Mouse (Mus musculus) embryonic facial prominence, embryonic 15.5 days (tissue): ENCODE measurements around the gene Cd151. TPM values are rescaled to one million over a fixed set of nuclear protein-coding genes. Genes with fewer than 3 reads are reported as not detected.

Experiments
- ATAC-seq: fragments of 200-750 bp; cut with Nextera tagmentation; 2 replicates; pipeline ENCODE4 v1.8.0; 2017; ENCODE audit warnings: low read depth, moderate TSS enrichment; ENCODE audit not compliant: insufficient number of reproducible peaks, low FRiP score, low TSS enrichment
- H3K27ac ChIP-seq: fragments of 300-500 bp; sonication (generic); replicated peaks from 2 replicates; pipeline ENCODE4 v1.5.1; 2015; ENCODE audit warnings: mild to moderate bottlenecking, inconsistent platforms
- H3K27me3 ChIP-seq: fragments of 300-500 bp; sonication (generic); 2 replicates; pipeline ENCODE4 v1.6.1; 2015; ENCODE audit warnings: inconsistent platforms
- H3K36me3 ChIP-seq: fragments of 300-500 bp; sonication (generic); 2 replicates; pipeline ENCODE4 v1.6.1; 2015; ENCODE audit warnings: mild to moderate bottlenecking, inconsistent platforms
- H3K4me1 ChIP-seq: fragments of 300-500 bp; sonication (generic); 2 replicates; pipeline ENCODE4 v1.6.1; 2015; ENCODE audit warnings: inconsistent platforms
- H3K4me2 ChIP-seq: fragments of 300-500 bp; sonication (generic); replicated peaks from 2 replicates; pipeline ENCODE4 v1.6.1; 2015; ENCODE audit warnings: mild to moderate bottlenecking, inconsistent platforms
- H3K4me3 ChIP-seq: fragments of 300-500 bp; sonication (generic); replicated peaks from 2 replicates; pipeline ENCODE4 v1.5.1; 2015; ENCODE audit warnings: mild to moderate bottlenecking, inconsistent platforms
- H3K9ac ChIP-seq: fragments of 300-500 bp; sonication (generic); 2 replicates; pipeline ENCODE4 v1.6.1; 2015; ENCODE audit warnings: inconsistent platforms
- H3K9me3 ChIP-seq: fragments of 300-500 bp; sonication (generic); replicated peaks from 2 replicates; pipeline ENCODE4 v1.6.1; 2016; ENCODE audit warnings: inconsistent platforms
- WGBS: fragments of 180-500 bp; shearing (Covaris S2); methylation state at CpG from one replicate; pipeline ENCODE4 v1.1.7; 2015; 5-methylcytosine and 5-hydroxymethylcytosine counted together
- polyA plus RNA-seq: library from polyadenylated mRNA; unstranded; fragments of >200 nt; fragmentation: Nextera tagmentation; extraction: Ambion mirVana; gene quantifications from 2 replicates; pipeline ENCODE4 v1.2.1, GENCODE M21; 2015

The Cd151 gene
- polyA plus RNA-seq, 1 experiment from 2014 or later = 26.5 TPM

GRCm38 (mm10) chr7:141485186-141485585, 18.0 kb downstream of the Cd151 start:
- no peak overlapping the region for H3K4me3 ChIP-seq
- H3K27ac ChIP-seq = no peak overlapping the region
- no peak overlapping the region for H3K4me2 ChIP-seq
- ATAC-seq = no peak
- H3K36me3 ChIP-seq = no peaks in the 10 kb centered on the region
- no peaks in the 10 kb centered on the region for H3K9me3 ChIP-seq
- WGBS = 75% methylated on average over 2 of the region's 2 CpGs
- no peak overlapping the region for H3K9ac ChIP-seq
- peaks cover 25% of the 10 kb centered on the region for H3K27me3 ChIP-seq
- H3K4me1 ChIP-seq = peaks cover 27% of the 10 kb centered on the region

GRCm38 (mm10) chr7:141485606-141486005, 18.4 kb downstream of the Cd151 start:
- Histone ChIP-seq H3K36me3 (no peaks in the 10 kb centered on the region), H3K4me2 (no peak overlapping the region), H3K9me3 (no peaks in the 10 kb centered on the region), H3K27ac (no peak overlapping the region), H3K27me3 (peaks cover 25% of the 10 kb centered on the region), H3K4me1 (peaks cover 27% of the 10 kb centered on the region), H3K4me3 (no peak overlapping the region), H3K9ac (no peak overlapping the region)
- WGBS = 74% methylated on average over 2 of the region's 2 CpGs
- ATAC-seq = no peak

- peaks cover 21% of the 10 kb centered on the region for H3K4me1 ChIP-seq
- H3K9ac ChIP-seq = no peak overlapping the region
- H3K9me3 ChIP-seq = no peaks in the 10 kb centered on the region
- H3K27me3 ChIP-seq = peaks cover 20% of the 10 kb centered on the region
- no peak overlapping the region for H3K27ac ChIP-seq
- H3K4me3 ChIP-seq = no peak overlapping the region
- WGBS = 90% methylated on average over 1 of the region's 1 CpGs
- H3K36me3 ChIP-seq = peaks cover 4% of the 10 kb centered on the region; the same call in 1 of the 2 replicates
- no peak overlapping the region for H3K4me2 ChIP-seq
- ATAC-seq = no peak
Measured at GRCm38 (mm10) chr7:141486239-141486638, 19.0 kb downstream of the Cd151 start.

GRCm38 (mm10) chr7:141487141-141487540, 19.9 kb downstream of the Cd151 start:
- Histone ChIP-seq H3K36me3 (peaks cover 12% of the 10 kb centered on the region; the same call in 1 of the 2 replicates), H3K4me3 (no peak overlapping the region), H3K9ac (no peak overlapping the region), H3K9me3 (no peaks in the 10 kb centered on the region), H3K4me2 (no peak overlapping the region), H3K4me1 (peaks cover 12% of the 10 kb centered on the region), H3K27ac (no peak overlapping the region), H3K27me3 (peaks cover 11% of the 10 kb centered on the region)
- no peak for ATAC-seq
- 71% methylated on average over 7 of the region's 7 CpGs for WGBS

- WGBS = 86% methylated on average over 2 of the region's 2 CpGs
Measured at GRCm38 (mm10) chr7:141491151-141491550, 24.0 kb downstream of the Cd151 start.

GRCm38 (mm10) chr7:141492738-141493137, 25.5 kb downstream of the Cd151 start:
- Histone ChIP-seq H3K9me3 (no peaks in the 10 kb centered on the region), H3K9ac (no peak overlapping the region), H3K4me1 (no peaks in the 10 kb centered on the region), H3K36me3 (peaks cover 30% of the 10 kb centered on the region), H3K4me3 (no peak overlapping the region), H3K27ac (no peak overlapping the region), H3K27me3 (no peaks in the 10 kb centered on the region), H3K4me2 (no peak overlapping the region)
- WGBS = 86% methylated on average over 5 of the region's 5 CpGs
- ATAC-seq = no peak

More at GRCm38 (mm10) chr7:141491151-141491550, 24.0 kb downstream of the Cd151 start:
- Histone ChIP-seq H3K4me1 (no peaks in the 10 kb centered on the region), H3K9ac (no peak overlapping the region), H3K4me3 (no peak overlapping the region), H3K36me3 (peaks cover 30% of the 10 kb centered on the region), H3K27ac (no peak overlapping the region), H3K4me2 (no peak overlapping the region), H3K9me3 (no peaks in the 10 kb centered on the region), H3K27me3 (no peaks in the 10 kb centered on the region)
- ATAC-seq = no peak

GRCm38 (mm10) chr7:141493729-141494128, 26.5 kb downstream of the Cd151 start:
- Histone ChIP-seq H3K4me2 (no peak overlapping the region), H3K9ac (no peak overlapping the region), H3K27ac (no peak overlapping the region), H3K36me3 (peaks cover 32% of the 10 kb centered on the region), H3K4me3 (no peak overlapping the region), H3K9me3 (no peaks in the 10 kb centered on the region), H3K27me3 (no peaks in the 10 kb centered on the region), H3K4me1 (no peaks in the 10 kb centered on the region)
- 88% methylated on average over 1 of the region's 1 CpGs for WGBS
- ATAC-seq = no peak

- no peak overlapping the region for H3K9ac ChIP-seq
- no peaks in the 10 kb centered on the region for H3K9me3 ChIP-seq
- H3K4me1 ChIP-seq = no peaks in the 10 kb centered on the region
- H3K4me3 ChIP-seq = no peak overlapping the region
- H3K4me2 ChIP-seq = no peak overlapping the region
- H3K27ac ChIP-seq = no peak overlapping the region
- no peak for ATAC-seq
- WGBS = 84% methylated on average over 2 of the region's 2 CpGs
- peaks cover 41% of the 10 kb centered on the region for H3K36me3 ChIP-seq
- H3K27me3 ChIP-seq = no peaks in the 10 kb centered on the region
Measured at GRCm38 (mm10) chr7:141495379-141495778, 28.2 kb downstream of the Cd151 start.

- no peak for ATAC-seq
- Histone ChIP-seq H3K4me3 (no peak overlapping the region), H3K4me1 (no peaks in the 10 kb centered on the region), H3K27ac (no peak overlapping the region), H3K36me3 (peaks cover 40% of the 10 kb centered on the region), H3K9me3 (no peaks in the 10 kb centered on the region), H3K4me2 (no peak overlapping the region), H3K9ac (no peak overlapping the region), H3K27me3 (no peaks in the 10 kb centered on the region)
- 87% methylated on average over 4 of the region's 4 CpGs for WGBS
Measured at GRCm38 (mm10) chr7:141495940-141496339, 28.7 kb downstream of the Cd151 start.

GRCm38 (mm10) chr7:141497600-141497999, 30.4 kb downstream of the Cd151 start:
- peaks cover 37% of the 10 kb centered on the region for H3K36me3 ChIP-seq
- H3K4me2 ChIP-seq = no peak overlapping the region
- no peaks in the 10 kb centered on the region for H3K27me3 ChIP-seq
- no peak for ATAC-seq
- H3K4me3 ChIP-seq = no peak overlapping the region
- WGBS = 86% methylated on average over 3 of the region's 3 CpGs
- no peak overlapping the region for H3K9ac ChIP-seq
- no peaks in the 10 kb centered on the region for H3K9me3 ChIP-seq
- H3K4me1 ChIP-seq = no peaks in the 10 kb centered on the region
- H3K27ac ChIP-seq = no peak overlapping the region

GRCm38 (mm10) chr7:141501820-141502555, 34.8 kb downstream of the Cd151 start:
- Histone ChIP-seq H3K27me3 (no peaks in the 10 kb centered on the region), H3K9ac (no peak overlapping the region), H3K9me3 (no peaks in the 10 kb centered on the region), H3K4me1 (no peaks in the 10 kb centered on the region), H3K4me2 (no peak overlapping the region), H3K4me3 (no peak overlapping the region), H3K36me3 (peaks cover 27% of the 10 kb centered on the region), H3K27ac (no peak overlapping the region)
- WGBS = 80% methylated on average over 7 of the region's 7 CpGs
- ATAC-seq = no peak

GRCm38 (mm10) chr7:141502556-141502905, 35.3 kb downstream of the Cd151 start:
- peaks cover 27% of the 10 kb centered on the region for H3K36me3 ChIP-seq
- no peaks in the 10 kb centered on the region for H3K4me1 ChIP-seq

More at GRCm38 (mm10) chr7:141502556-141502905, 35.3 kb downstream of the Cd151 start:
- 95% methylated on average over 5 of the region's 5 CpGs for WGBS
- H3K9ac ChIP-seq = no peak overlapping the region
- H3K9me3 ChIP-seq = no peaks in the 10 kb centered on the region
- H3K4me3 ChIP-seq = no peak overlapping the region
- no peak overlapping the region for H3K4me2 ChIP-seq
- no peak for ATAC-seq
- no peaks in the 10 kb centered on the region for H3K27me3 ChIP-seq
- no peak overlapping the region for H3K27ac ChIP-seq
